Mouse (Mus musculus): Measurements from ENCODE around the gene Sgo1.
"Not testable (repeated sequence)": the region's sequence is repeated elsewhere in the genome, so short reads cannot be mapped to it uniquely, and the experiment has no call there.

Sgo1 gene

DNA sequence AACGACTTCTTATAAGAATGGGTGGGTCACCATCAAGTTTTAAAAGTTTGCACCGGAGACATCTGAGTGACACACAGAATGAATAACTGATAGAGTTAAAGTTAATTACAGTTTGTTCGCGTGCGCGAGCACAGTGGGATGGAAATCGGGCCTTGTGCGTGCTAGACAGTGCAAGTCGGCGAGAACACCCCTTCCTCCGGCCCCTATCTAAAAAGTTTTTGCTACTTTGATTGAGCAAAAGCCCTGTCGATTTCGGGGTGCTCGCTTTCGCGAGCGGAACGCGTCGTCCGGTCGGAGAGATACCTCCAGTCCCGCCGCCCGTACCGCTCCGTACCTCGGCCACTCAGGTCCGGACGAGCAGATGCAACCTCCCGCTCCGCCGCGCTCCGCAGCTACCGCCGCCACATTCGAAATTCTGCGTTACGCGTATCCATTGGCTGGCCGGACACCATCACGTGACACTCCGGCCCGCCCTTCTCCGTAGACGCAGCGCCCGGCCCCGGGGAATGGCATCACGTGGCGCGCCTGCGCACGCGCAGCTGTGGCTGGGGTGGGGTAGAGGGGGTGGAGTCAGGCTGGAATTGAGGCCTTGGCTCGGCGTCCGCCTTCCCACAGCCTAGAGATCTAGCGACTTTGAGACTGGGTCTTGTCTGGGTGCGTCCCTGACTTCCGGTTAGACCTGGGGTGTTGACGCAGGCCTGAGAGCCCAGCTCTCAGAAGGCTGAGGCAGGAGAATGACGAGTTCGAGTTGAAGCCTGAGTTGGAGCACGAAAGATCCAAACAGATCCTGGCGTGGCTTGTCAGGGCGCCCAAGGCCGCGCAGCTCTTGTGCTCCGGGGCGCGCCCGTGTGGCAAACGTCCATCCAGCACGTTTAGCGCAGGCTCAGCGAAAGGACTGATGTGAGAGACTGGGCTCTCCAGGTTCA is at the start of gene Sgo1:
Gene Sgo1 (minus strand): TSS at position 457 of the 926 bp plus-strand sequence.
- DNase-seq (ENCODE audit: low read depth, low spot score): peak; percentile 99

DNA sequence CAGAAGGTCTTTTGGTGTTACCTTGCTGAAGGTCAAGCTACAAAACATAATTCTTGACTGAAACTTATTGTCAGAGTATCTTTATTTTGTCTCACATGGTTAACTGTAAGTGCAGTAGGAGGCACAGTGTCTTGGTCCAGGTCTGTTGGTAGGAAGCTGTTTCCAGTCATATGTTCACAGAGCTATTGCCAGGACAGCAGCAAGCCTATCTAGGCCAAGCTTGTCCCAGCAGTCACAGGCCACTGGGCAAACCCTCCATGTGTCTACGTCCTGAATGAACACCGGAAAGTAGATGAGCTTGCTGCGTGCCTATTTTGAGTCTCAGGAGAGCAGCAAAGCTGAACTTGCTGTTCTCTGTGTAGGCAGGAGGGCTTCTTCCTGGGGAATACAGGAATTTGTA is 29.8 kb upstream of the Sgo1 start:
- not testable (repeated sequence) for DNase-seq (ENCODE audit: low read depth, low spot score)

- DNase-seq (ENCODE audit: low read depth, low spot score): no peak
Observed at GRCm38 (mm10) chr17:53718474-53718873, 29.3 kb upstream of the Sgo1 start.

- DNase-seq (ENCODE audit: low read depth, low spot score): not testable (repeated sequence)
Observed at GRCm38 (mm10) chr17:53715161-53715560, 26.0 kb upstream of the Sgo1 start.

DNA sequence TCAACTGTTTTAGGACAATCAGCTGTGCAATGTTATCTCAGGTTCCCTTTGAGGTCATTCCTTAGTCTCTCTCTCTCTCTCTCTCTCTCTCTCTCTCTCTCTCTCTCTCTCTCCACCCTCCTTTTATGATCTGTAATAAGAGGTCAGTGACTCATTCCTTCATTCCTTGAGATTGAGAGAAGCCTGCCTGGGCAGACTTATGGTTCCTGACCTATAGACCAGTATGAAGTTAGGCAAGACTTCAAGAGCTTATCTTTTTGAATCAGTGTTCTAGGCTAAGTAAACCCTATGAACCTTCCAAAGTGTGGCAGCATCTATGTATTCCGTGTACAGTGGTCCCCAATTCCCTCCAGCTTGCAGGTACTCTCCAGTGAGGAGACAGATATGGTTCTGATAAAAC is 25.3 kb upstream of the Sgo1 start:
- DNase-seq (ENCODE audit: low read depth, low spot score): no peak

- peak; percentile 59 for DNase-seq (ENCODE audit: low read depth, low spot score)
Observed at GRCm38 (mm10) chr17:53697521-53697920, 8.4 kb upstream of the Sgo1 start.

- peak; percentile 69 for DNase-seq (ENCODE audit: low read depth, low spot score)
Observed at GRCm38 (mm10) chr17:53694039-53694438, 4.9 kb upstream of the Sgo1 start.

DNA sequence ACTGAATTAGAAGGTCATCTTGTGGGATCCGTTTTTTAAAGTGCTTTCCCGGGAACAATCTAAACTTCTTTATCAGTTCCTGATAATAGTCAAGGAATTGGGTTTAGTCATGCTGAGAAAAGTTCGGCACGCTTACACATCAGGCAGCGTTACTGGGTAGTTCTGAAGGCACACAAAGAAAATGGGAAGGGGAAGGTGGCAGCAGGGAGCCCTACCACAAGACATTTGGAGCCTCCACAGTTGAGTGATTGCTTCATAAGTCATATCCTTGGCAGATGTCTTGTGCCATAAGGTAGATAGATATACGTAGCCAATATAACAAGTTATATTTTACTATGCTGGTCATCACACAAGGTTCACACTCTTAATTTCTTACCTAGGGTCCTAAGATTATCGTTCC is 813 bp upstream of the Sgo1 start:
- DNase-seq (ENCODE audit: low read depth, low spot score): no peak

GRCm38 (mm10) chr17:53688321-53688720 is 812 bp downstream of the Sgo1 start:
- DNase-seq (ENCODE audit: low read depth, low spot score): no peak

DNA sequence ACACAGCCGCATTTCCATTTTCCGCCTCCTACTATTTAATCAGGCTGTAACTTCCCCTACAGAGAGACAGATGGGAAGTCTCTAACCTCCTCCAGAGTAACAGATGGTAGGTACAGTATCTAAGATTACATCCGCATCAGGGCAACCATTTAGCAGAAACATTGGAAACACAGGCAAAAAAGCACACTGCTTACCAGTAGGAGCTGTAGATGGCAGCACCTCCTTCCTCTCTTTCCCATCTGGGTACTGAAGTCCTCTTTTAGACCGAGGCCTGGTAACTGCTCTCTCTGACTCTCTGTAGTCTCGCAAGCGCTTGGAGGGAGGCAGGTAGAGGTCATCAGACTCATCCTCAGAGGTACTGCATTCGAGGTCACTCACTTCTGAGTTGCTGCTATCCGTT is 10.4 kb downstream of the Sgo1 start:
- DNase-seq (ENCODE audit: low read depth, low spot score): peak; percentile 68

DNA sequence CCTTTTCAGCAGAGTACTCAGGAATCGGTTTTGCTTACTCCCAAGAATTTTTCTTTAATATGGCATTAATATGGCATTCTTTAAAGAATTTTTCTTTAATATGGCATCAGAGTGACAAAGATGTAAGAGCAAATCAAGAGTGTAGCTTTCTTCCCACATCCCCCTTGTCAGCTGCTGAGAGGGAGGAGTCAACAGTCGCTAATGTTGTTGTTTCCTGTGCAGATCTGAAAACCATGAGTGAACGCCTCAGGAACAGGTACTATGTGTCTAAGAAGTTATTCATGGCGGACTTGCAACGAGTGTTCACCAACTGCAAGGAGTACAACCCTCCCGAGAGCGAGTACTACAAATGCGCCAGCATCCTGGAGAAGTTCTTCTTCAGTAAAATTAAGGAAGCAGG is 18.7 kb downstream of the Sgo1 start:
- DNase-seq (ENCODE audit: low read depth, low spot score): no peak

- DNase-seq (ENCODE audit: low read depth, low spot score): no peak
Observed at GRCm38 (mm10) chr17:53664703-53665382, 24.3 kb downstream of the Sgo1 start.

DNA sequence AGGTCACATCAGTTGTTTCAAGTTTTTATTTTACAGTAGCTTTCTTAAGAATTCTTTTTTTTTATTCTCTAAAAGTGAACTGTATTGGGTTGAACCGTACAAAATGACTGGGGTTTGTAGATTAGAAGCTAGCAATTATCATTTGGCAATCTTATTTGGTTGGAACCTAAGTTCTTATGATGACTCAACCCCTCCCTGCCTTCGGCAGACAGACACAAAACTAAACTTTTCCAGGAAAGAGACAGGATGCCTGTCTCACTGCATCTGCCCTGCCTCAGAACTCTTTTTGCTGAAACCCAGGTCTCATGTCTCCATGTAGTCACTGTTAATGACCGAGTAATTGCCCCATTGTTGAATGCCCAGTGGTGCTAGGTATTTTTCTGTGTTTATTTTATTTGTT is 24.9 kb downstream of the Sgo1 start:
- no peak for DNase-seq (ENCODE audit: low read depth, low spot score)

DNA sequence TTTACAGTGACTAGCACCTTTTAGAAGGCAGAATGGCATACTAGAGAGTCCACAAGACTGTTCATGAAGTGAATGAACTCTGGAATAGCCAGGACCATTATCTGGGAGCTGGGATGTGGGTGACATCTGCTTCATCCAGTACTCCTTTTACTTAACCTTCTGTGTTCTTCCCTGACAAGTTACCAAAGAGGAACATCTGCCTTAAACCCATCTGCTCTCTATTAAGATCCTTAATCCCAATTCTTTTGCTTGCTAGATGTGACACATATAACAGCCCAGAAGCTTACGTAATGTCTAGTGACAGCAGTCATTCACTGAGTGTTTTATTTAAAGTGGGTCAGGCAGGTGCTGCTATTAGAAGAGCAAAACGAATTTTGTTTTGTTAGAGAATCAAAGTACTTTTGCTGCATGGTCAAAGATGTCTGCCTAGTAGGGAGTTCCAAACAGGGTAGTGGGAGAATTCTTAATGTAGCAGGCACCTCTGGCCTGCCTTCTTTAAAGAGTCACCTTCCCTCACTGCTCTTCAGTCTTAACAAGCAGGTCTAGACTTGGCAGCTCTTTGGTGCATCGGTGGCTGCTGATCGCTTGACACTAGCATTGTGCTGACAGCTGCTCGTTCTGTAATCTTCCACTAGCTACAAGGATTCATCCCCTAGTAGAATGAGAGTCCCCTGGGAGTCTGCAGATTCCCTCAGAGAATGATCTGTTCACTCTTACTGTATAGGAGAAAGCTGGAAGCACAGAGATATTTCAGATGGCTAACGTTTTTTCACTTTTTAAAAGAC is 27.9 kb downstream of the Sgo1 start:
- DNase-seq (ENCODE audit: low read depth, low spot score): no peak

- no peak for DNase-seq (ENCODE audit: low read depth, low spot score)
Observed at GRCm38 (mm10) chr17:53659738-53660137, 29.4 kb downstream of the Sgo1 start.

DNA sequence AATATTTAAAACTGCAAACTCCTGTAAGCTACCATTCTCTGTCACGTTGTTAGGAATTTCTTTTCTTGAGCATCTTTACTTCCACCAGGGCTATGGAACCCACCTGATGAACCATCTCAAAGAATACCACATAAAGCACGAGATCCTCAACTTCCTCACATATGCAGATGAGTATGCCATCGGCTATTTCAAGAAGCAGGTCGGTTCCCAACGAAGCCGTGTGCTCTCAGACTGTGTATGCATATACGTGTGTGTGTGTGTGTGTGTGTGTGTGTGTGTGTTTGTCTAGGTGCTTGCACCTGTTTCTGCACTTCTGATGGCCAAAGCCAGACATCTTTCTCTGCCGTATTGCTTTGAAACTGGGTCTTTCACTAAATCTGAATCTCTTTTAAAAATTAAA is 29.9 kb downstream of the Sgo1 start:
- DNase-seq (ENCODE audit: low read depth, low spot score): no peak

DNA sequence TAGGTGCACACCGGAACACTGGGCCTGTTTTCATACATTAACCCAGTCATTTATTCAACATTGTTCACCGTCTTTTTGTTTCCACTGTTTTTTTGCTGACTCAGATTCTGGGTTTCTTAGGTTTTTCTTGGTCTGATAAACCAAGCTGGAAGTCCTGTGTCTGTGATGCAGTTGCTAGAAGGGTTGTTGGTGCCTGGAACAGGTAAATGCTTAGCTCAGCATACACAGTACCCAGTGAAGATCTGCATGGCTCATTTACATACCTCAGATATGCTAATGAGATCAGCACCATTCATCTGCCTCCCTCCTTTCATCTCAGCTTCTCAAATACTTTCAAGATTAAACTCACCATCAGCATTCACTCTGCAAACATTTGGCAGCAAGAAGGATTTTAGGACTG is 30.5 kb downstream of the Sgo1 start:
- DNase-seq (ENCODE audit: low read depth, low spot score): peak; percentile 26

DNA sequence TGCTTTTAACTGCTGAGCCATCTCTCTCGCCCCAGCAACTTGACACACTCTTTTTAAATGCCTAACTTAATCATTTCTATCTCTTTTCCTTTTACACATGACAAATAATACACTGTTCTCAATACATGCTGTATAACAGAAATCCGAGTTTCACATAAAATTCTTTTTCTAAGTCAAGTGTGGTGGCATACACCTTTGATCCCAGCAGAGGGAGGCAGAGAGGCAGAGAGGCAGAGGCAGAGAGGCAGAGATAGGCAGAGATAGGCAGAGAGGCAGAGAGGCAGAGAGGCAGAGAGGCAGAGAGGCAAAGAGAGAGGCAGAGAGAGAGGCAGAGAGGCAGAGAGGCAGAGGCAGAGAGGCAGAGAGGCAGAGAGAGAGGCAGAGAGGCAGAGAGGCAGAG is 31.7 kb downstream of the Sgo1 start:
- peak; percentile 56 for DNase-seq (ENCODE audit: low read depth, low spot score)

GRCm38 (mm10) chr17:53656369-53656860 is 32.7 kb downstream of the Sgo1 start:
- peak; percentile 80 for DNase-seq (ENCODE audit: low read depth, low spot score)

DNA sequence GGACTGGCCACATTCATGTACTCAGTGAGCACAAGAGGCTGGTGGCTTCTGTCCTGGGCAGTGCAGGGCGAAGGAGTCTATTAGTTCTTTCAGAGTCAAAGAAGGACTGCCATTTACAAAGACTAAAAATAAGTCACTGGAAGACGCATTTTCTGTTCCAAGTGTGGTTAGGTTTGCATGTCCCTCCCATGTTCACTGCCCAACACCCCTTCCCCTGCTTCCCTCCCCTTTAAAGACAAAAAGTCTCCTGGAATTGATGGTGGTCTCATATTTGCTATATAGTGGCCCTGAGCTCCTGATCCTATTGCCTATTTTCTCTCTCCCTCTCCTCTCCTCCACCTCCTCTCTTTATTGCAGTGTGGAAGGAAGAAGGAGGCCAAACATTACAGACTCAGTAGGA is 33.2 kb downstream of the Sgo1 start:
- peak; percentile 37 for DNase-seq (ENCODE audit: low read depth, low spot score)

DNA sequence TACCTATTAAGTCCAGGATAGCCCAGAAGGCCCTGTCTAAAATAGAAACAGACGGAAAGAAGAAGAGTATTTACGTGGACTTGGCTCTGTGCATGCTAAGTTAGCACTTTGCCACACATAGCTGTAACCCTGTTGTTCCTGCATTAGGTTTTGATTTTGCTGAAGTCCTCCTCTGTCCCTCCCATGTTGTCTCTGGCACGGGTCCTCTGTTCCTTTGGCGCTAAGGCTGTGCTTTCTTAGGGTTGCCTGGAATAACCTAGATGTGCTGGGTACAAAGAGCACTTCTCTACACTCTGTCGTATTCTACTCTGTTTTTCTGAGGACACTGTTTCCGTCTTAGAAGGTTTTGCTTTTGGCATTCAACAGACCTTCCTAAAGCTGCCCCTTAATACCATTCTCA is 34.1 kb downstream of the Sgo1 start:
- no peak for DNase-seq (ENCODE audit: low read depth, low spot score)

GRCm38 (mm10) chr17:53654596-53654995 is 34.5 kb downstream of the Sgo1 start:
- no peak for DNase-seq (ENCODE audit: low read depth, low spot score)

Data from ZHBTc4 (cell line).